Mouse (Mus musculus): ENCODE data around the gene Fbxw8. TPM values are rescaled to one million over a fixed set of nuclear protein-coding genes. Genes with fewer than 3 reads are reported as not detected.
A peak's percentile ranks its signal among the peaks of the same experiment; 100 is the strongest.

Gene Fbxw8
- total and polyA plus RNA-seq, 2 experiments from 2014 or later = 16.5 to 49.7 TPM

DNA sequence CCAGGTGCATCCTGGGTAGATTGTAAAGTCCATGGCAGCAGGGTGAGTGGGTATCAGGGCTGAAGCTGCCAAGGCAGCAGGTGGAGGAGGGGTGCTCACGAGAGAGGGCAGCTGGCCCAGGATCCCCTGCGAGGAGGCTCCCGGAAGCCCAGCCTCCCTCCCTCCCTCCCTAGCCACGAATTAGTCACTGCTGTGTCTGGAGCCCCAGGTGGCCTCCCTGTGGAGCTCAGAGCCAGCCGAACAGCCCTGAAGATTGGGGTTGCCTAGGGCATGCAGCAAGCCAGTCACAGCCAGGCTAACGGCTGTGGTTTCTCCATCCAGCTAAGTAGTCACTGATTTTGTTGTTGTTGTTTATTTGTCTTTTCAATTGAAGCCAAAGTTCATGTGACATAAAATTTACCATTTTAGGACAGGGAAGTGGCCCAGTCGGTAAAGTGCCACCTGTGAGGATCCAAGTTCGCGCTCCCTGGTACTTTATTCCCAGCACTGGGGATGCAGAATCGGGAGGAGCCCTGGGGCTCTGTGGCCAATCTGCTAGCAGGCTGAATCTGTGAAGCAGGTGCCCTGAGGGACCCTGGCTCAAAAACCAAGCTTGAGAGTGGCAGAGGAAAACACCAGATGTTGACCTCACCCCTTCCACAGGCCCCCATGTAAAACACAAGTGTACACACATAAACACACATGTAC, 117.3 kb downstream of the Fbxw8 start:
- ATAC-seq (ENCODE audit: insufficient read depth, low read depth) = peak; percentile 93
- peak; percentile 71 for DNase-seq (ENCODE audit: low spot score)
- H3K9ac ChIP-seq (replicated peaks; ENCODE audit: low read depth, low read length) = no peak overlapping the region

DNA sequence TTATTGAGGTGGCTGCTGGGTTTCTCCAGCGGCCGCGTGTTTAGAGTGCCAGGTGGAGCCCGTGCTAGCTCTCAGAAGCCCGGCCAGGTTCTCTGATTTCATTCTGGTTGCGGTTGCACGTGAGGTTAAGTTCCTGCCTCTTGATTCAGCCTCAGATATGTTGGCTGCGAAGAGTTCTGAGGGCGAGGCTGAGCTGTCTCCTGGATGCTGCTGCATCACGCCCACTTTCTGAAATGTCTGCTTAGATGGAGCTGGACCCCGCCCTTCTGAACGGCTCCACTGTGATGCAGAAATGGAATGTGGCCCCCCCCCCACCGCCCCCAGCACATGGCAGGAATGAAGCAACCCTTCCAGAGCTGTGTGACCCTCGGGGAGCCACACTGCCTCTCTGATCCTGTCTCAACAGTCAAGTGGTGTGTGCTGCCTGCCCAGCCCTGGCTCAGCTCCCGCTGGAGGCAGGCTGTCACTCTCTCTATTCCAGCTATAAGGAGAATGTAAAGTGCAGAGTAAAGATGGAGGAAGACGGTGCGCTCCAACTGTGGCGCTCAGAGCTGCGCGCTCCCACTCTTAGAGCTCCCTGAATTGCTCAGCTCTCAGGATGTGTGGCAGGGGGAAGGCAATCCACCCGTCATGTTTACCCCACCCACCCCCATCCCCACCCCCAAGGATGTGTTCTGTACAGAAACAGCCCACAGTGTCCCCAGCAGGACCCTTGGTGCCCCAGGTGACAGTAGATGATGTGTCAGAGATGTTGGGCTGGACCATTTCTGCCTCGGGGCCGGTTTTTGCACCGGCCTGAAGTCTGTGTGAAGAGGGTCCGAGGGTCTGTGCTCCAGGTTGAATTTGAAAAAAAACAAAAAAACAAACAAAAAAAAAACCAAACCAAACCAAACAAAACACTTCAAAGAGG, 118.1 kb downstream of the Fbxw8 start:
- Histone ChIP-seq H3K9me3 (replicated peaks; ENCODE audit: control insufficient read depth, low read length) (peaks cover 5% of the 10 kb centered on the region; the same call in 1 of the 2 replicates), H3K4me2 (ENCODE audit: low read depth, low read length) (peak overlapping the region; percentile 30), H3K36me3 (replicated peaks; ENCODE audit: control insufficient read depth, insufficient read depth, low read length) (no peaks in the 10 kb centered on the region), H3K9ac (replicated peaks; ENCODE audit: low read depth, low read length) (no peak overlapping the region), H3K27ac (ENCODE audit: low read depth) (no peak overlapping the region), H3K4me1 (ENCODE audit: control insufficient read depth, insufficient read depth) (0 out of 2 replicates have a peak, but pooled peaks cover 2% of the 10 kb centered on the region), H3K4me3 (ENCODE audit: low read depth, low read length) (no peak overlapping the region), H3K27me3 (ENCODE audit: control insufficient read depth, insufficient read depth, low read length) (no peaks in the 10 kb centered on the region)
- ATAC-seq (ENCODE audit: insufficient read depth, low read depth) = no peak
- TF ChIP-seq CTCF (IDR thresholded peaks at IDR 0.05; ENCODE audit: low read depth) (no peak), EP300 (IDR thresholded peaks at IDR 0.05; ENCODE audit: low read depth) (no peak)
- 38% methylated on average over 25 of the region's 25 CpGs for WGBS
- DNase-seq (ENCODE audit: low spot score) = no peak

More for the DNA sequence above, 117.3 kb downstream of the Fbxw8 start:
- Histone ChIP-seq H3K36me3 (replicated peaks; ENCODE audit: control insufficient read depth, insufficient read depth, low read length) (no peaks in the 10 kb centered on the region), H3K27ac (ENCODE audit: low read depth) (peak overlapping the region; percentile 36; the same call in 1 of the 2 replicates), H3K9me3 (replicated peaks; ENCODE audit: control insufficient read depth, low read length) (peaks cover 5% of the 10 kb centered on the region; the same call in 1 of the 2 replicates), H3K4me1 (ENCODE audit: control insufficient read depth, insufficient read depth) (0 out of 2 replicates have a peak, but pooled peaks cover 2% of the 10 kb centered on the region), H3K4me2 (ENCODE audit: low read depth, low read length) (peak overlapping the region; percentile 30), H3K4me3 (ENCODE audit: low read depth, low read length) (no peak overlapping the region), H3K27me3 (ENCODE audit: control insufficient read depth, insufficient read depth, low read length) (no peaks in the 10 kb centered on the region)
- TF ChIP-seq CTCF (IDR thresholded peaks at IDR 0.05; ENCODE audit: low read depth) = no peak
- TF ChIP-seq EP300 (IDR thresholded peaks at IDR 0.05; ENCODE audit: low read depth) = no peak
- 8% methylated on average over 10 of the region's 10 CpGs for WGBS

DNA sequence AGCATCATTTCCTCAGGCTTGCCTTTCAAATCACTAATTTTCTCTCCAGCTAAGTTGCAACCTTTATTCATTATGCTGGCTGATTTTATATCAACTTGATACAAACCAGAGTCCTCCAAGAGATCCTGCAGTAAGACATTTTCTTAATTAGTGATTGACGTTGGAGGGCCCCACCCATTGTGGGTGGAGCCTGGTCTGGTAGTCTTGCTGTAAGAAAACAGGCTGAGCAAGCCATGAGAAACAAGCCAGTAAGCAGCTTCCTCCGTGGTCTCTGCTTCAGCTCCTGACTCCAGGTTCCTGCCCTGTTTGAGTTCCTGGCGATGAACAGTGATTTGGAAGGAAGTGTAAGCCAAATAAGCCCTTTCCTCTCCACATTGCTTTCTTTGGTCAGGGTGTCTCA, 119.5 kb downstream of the Fbxw8 start:
- 60% methylated on average over 3 of the region's 3 CpGs for WGBS
- no peak for ATAC-seq (ENCODE audit: insufficient read depth, low read depth)

DNA sequence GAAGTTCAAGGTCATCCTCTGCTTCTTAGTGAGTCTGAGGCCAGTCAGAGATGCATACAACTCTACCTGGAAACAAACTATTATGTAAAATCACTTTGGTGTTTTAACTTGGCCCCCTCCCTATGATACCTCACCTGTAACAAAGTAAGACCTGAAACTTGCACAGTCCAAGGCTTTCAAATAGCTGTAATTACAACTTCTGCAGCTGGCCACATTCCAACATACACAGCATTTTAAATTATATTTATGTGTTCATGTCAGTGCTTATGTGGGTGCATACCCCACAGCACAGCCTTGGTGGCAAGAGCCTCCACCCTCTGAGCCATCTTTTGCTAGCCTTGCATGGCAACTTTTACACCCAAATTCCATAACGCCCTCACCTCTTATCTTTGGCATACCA, 120.6 kb downstream of the Fbxw8 start:
- Histone ChIP-seq H3K9ac (replicated peaks; ENCODE audit: low read depth, low read length) (no peak overlapping the region), H3K4me1 (ENCODE audit: control insufficient read depth, insufficient read depth) (0 out of 2 replicates have a peak, but pooled peaks cover 2% of the 10 kb centered on the region), H3K36me3 (replicated peaks; ENCODE audit: control insufficient read depth, insufficient read depth, low read length) (no peaks in the 10 kb centered on the region), H3K27ac (ENCODE audit: low read depth) (no peak overlapping the region), H3K4me3 (ENCODE audit: low read depth, low read length) (no peak overlapping the region), H3K4me2 (ENCODE audit: low read depth, low read length) (no peak overlapping the region), H3K9me3 (replicated peaks; ENCODE audit: control insufficient read depth, low read length) (peaks cover 5% of the 10 kb centered on the region; the same call in 1 of the 2 replicates), H3K27me3 (ENCODE audit: control insufficient read depth, insufficient read depth, low read length) (0 out of 2 replicates have a peak, but pooled peaks cover 6% of the 10 kb centered on the region)
- TF ChIP-seq CTCF (IDR thresholded peaks at IDR 0.05; ENCODE audit: low read depth) (no peak), EP300 (IDR thresholded peaks at IDR 0.05; ENCODE audit: low read depth) (no peak)
- DNase-seq (ENCODE audit: low spot score) (no peak), ATAC-seq (ENCODE audit: insufficient read depth, low read depth) (no peak)
- WGBS = 78% methylated on average over 1 of the region's 1 CpGs

More for the DNA sequence above, 119.5 kb downstream of the Fbxw8 start:
- DNase-seq (ENCODE audit: low spot score) = no peak
- Histone ChIP-seq H3K27me3 (ENCODE audit: control insufficient read depth, insufficient read depth, low read length) (no peaks in the 10 kb centered on the region), H3K9ac (replicated peaks; ENCODE audit: low read depth, low read length) (no peak overlapping the region), H3K4me1 (ENCODE audit: control insufficient read depth, insufficient read depth) (0 out of 2 replicates have a peak, but pooled peaks cover 2% of the 10 kb centered on the region), H3K27ac (ENCODE audit: low read depth) (no peak overlapping the region), H3K9me3 (replicated peaks; ENCODE audit: control insufficient read depth, low read length) (peaks cover 5% of the 10 kb centered on the region; the same call in 1 of the 2 replicates), H3K36me3 (replicated peaks; ENCODE audit: control insufficient read depth, insufficient read depth, low read length) (no peaks in the 10 kb centered on the region), H3K4me3 (ENCODE audit: low read depth, low read length) (no peak overlapping the region), H3K4me2 (ENCODE audit: low read depth, low read length) (no peak overlapping the region)
- TF ChIP-seq CTCF (IDR thresholded peaks at IDR 0.05; ENCODE audit: low read depth) (no peak), EP300 (IDR thresholded peaks at IDR 0.05; ENCODE audit: low read depth) (no peak)

DNA sequence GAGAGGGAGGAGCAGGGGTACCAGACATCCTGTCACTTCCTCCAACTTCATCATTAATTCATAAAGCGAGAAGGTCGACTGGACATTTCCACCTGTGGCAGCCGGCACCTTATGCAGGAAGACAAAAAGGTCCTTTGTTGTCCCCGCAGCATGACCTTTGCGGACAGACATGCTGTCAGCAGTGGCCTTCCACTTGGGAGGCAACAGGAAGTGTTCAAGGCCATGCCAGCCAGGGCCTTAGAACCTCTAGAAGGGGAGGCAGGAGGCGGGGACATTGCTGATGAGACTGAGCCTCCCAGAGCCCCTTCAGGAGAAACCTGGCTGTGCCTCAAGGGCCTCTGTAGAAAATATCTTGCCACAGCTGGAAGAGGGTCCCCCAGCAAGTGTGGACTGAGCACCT, 121.5 kb downstream of the Fbxw8 start:
- no peak for TF ChIP-seq CTCF (IDR thresholded peaks at IDR 0.05; ENCODE audit: low read depth)
- TF ChIP-seq EP300 (IDR thresholded peaks at IDR 0.05; ENCODE audit: low read depth) = no peak
- Histone ChIP-seq H3K27me3 (ENCODE audit: control insufficient read depth, insufficient read depth, low read length) (peaks cover 8% of the 10 kb centered on the region), H3K36me3 (replicated peaks; ENCODE audit: control insufficient read depth, insufficient read depth, low read length) (no peaks in the 10 kb centered on the region), H3K4me1 (ENCODE audit: control insufficient read depth, insufficient read depth) (0 out of 2 replicates have a peak, but pooled peaks cover 2% of the 10 kb centered on the region), H3K9me3 (replicated peaks; ENCODE audit: control insufficient read depth, low read length) (peaks cover 5% of the 10 kb centered on the region; the same call in 1 of the 2 replicates), H3K4me2 (ENCODE audit: low read depth, low read length) (no peak overlapping the region), H3K9ac (replicated peaks; ENCODE audit: low read depth, low read length) (no peak overlapping the region), H3K4me3 (ENCODE audit: low read depth, low read length) (no peak overlapping the region), H3K27ac (ENCODE audit: low read depth) (no peak overlapping the region)
- ATAC-seq (ENCODE audit: insufficient read depth, low read depth) (no peak), DNase-seq (ENCODE audit: low spot score) (no peak)
- WGBS = 50% methylated on average over 6 of the region's 6 CpGs

All from heart, postnatal 0 days (tissue).